Mouse (Mus musculus) large intestine, adult 2 months (tissue): ENCODE data around the gene Tead3. TPM values are rescaled to one million over a fixed set of nuclear protein-coding genes. Genes with fewer than 3 reads are reported as not detected.
"Not testable (repeated sequence)": the region's sequence is repeated elsewhere in the genome, so short reads cannot be mapped to it uniquely, and the experiment has no call there.

Experiments used
- DNase-seq: peaks from one replicate; pipeline ENCODE4 v3.0.0-alpha.2; 2012; ENCODE audit warnings: low read depth, low spot score
- WGBS: fragments of 180-500 bp; shearing (Covaris S2); methylation state at CpG from one replicate; pipeline ENCODE4 v1.1.7; 2018; 5-methylcytosine and 5-hydroxymethylcytosine counted together
- polyA plus RNA-seq: library from polyadenylated mRNA; depleted of rRNA; stranded (reverse); fragments of >200 nt; gene quantifications from 2 replicates; pipeline ENCODE4 v1.2.3, GENCODE M21; 2012

Gene Tead3
- polyA plus RNA-seq, 1 experiment, result 21.6 TPM

DNA sequence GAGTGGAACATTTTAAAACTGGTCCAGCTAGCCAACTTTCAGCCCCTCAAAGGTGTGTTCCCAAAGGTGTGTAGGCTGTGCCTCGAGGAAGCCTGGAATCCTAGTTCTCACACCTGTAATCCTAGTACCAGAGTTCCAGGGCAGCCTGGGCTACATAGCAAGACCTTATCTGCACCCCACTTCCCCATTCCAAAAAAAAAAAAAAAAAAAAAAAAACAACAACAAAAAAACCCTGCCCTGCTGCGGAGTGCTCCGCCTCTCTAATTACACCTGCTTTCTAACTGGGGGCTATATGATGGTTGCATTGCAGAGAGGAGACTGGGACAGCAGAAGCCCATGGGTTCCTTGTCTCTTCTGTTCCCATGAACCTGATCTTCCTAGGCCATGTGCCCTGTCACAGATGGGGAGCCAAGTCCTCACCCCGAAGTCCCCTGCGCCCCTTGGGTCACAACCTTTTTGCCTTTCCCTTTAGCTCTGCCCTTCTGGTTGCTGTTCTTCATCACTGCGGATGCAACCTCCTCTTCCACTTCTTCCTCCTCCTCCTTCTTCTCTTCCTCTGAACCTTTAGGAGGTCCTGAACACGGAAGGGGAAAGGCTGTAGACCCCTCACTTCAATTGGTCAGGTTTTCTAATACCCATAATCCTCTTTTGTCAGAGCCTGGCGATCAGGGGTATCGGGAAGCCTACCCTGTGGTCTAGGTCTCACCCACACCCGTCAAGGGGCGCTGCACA is 11.5 kb upstream of the Tead3 start:
- no peak for DNase-seq
- WGBS, result 43% methylated on average over 11 of the region's 11 CpGs

DNA sequence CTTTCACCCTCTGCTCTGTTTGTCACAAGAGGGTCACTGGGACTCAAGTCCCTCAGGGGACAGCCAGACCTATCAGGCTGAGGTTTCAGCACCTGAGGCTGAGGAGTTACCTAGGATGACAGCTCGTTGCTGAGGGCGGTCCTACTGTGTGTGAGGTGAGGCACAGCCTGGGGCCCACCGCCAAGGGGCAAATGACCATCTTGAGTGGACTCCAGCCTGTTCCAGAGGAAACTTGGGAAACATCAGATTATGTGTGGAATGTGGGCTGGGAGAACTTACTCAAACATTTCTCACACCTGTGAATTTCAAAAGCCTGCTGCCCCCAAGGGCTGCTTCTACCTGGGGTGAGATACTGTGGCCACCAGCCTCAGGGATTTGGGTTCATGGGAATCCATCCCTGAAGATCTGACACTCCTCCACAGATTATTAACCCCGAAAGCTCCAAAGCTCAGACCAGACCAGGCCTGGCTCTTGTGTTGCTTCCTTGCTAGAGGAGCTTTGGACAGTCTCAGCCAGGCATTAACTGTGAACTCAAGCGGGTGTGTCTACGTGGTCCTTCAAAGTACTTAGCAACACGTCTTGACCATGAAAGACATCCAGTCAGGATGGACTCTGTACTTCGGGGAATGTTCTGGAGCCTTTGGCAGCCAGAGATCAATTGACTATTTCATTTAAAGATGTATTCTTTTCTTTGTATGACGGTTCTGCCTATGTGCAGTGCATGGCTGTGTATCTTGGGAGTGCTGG is 10.1 kb upstream of the Tead3 start:
- 73% methylated on average over 9 of the region's 9 CpGs for WGBS
- no peak for DNase-seq

DNA sequence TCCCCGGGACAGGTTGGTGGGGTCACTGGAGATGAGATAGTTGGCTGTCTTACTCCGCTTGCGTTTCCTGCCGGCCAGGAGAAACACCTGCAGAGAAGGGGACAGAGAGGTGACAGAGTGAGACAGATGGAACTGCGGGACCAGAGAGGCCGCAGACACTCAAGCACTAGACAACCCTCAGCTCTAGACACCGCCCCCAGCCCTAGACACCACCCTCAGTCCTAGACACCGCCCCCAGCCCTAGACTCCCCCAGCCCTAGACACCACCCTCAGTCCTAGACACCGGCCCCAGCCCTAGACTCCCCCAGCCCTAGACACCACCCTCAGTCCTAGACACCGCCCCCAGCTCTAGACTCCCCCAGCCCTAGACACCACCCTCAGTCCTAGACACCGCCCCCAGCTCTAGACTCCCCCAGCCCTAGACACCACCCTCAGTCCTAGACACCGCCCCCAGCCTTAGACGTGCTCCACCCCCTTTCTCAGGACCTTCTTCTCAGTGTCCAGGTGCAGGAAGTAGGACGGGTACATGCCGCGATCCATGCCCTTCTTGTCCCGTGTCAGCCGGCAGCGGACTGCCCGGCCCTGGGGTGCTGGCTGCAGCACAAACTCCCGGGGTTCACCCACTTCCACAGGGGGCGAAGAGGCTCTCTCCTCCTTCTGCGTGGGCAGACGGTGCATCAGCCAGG is 8.1 kb upstream of the Tead3 start:
- not testable (repeated sequence) for DNase-seq
- WGBS, result 31% methylated on average over 24 of the region's 24 CpGs

DNA sequence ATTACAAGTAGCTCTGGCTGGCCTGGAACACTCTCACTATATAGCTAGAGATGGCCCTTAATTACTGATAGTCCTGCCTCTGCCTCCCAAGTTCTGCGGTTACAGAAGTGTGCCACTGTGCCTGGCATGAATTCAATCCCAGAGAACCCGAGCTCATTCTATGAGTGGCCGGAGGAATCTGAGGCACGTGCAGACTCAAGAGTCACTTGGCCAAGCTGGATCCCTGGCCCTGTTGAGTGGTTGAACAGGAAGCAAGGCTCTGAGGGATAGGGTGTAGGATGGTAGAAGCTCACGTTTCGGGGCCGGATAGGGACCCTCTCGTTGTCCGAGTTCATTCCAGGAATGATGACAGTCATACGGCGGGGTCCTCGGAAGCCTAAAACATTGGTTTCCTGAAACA is 5.3 kb upstream of the Tead3 start:
- no peak for DNase-seq
- 91% methylated on average over 12 of the region's 12 CpGs for WGBS

DNA sequence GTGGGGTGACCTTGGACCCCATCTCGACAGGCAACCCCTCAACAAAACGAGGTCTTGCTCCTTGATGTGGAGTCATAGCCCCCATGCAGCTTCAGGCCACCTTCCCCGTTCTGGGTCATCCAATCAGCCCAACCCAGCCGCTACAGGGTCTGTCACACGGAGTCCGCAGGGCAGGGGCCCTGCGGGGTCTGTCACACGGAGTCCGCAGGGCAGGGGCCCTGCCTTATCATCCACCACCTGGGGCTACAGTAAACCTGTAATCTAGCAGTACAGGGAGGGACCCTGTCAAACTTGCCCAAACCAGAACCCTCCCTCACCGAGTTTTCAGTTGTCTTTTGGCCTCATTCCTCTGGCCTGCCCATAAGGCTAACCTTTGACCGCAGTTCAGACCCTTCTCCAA is 1.4 kb upstream of the Tead3 start:
- WGBS, result 70% methylated on average over 11 of the region's 11 CpGs
- no peak for DNase-seq

DNA sequence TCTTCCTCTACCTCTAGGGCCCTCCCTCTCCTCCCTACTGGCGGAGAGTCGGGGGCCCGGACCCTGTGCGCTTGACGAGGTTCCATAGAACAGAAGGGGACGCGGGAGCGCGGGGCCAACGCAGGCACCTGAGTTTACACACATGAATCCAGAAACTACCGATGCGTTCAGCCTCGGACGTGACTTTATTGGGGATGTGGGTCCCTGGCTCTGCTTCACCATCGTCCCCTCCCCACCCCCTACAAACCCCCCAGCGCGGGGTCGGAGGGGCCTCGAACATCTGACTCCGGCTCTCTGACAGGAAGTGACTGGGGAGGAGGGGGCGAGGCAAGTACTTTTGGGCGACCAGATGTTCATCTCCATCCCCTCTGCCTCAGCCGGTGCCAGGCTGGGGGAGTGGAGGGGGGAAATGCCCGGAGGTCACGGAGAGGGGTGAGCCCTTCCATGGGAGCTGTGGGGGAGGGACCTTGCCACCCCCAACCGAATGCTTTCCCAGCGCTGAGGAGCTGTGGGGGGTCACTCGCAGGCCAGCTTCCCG is 805 bp upstream of the Tead3 start:
- WGBS, result 6% methylated on average over 29 of the region's 29 CpGs
- DNase-seq, result no peak

DNA sequence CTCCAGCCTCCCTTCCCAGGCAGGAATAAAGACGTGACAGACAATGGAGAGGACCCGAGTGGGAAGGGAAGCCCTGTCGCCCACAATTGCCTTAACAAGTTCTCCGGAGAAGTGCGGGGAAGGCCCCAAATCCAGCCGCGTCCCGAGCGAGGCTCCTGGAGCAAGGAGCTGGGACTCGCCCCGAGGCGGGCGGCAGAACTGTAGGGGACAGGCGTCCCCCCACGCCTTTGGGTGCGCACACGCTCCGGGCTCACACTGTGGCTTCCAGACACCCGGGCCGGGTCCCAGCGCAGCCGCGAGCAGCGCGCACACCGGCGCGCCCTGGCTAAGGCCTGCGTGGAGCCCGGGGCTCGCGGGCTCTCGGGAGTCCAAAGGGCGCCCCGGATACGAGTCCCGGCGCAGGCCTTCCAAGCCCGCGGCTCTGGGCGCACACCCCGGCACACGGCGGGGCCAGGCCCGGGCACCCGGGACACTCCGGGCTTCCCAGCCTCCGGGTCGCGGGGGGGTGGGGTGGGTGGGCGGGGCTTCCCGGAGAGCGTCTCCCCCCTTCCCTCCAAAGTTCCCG is 634 bp downstream of the Tead3 start:
- no peak for DNase-seq
- under 1% methylated on average over 54 of the region's 54 CpGs for WGBS

DNA sequence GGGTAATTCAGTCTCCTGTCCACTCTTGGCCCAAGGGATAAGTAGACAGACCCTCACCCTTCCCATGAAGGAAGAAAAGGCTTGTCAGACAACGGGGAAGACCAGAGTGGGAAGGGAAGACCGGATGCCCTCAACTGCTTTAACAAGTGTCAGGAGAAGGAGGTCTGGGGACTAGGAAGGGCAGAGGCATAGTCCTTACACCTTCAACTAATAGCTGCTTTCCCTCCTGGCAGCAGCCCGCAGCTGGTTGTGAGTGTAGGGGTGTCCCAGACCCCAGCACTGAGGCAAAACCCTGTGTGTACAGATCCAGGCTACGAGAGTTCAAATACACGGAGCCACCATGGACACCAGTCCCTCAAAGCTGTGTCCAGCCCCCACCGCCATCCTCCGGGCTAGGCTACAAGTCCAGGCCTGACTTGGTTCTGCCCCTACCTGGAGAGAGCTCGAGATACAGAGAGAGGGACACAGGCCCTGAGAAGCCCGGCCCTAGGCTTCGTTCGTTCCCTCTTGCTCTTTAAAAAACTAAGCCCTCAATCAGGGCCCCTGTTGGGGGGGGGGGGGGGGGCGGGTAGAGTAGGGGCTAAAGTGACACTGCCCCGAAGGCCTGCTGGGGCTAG is 1.2 kb downstream of the Tead3 start:
- 12% methylated on average over 13 of the region's 13 CpGs for WGBS

DNA sequence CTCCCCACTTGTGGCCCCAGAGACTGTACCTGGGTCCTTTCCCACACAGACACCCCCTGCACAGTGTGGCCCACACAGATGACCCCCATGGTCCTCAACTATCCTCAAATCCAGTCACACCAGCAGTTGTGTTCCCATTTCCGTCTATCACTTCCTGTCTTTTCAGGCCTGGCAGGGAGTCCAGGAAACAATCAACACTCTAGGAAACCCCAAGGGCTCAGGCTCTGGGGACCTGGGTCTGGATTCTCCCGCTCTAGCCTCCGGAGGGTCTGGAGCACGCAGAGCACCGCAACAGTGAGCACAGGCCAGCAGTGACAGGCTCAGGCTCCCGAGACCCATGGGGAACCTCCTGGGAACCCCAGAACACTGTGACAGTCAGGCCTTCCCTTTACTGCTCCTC is 2.4 kb downstream of the Tead3 start:
- 19% methylated on average over 6 of the region's 6 CpGs for WGBS
- no peak for DNase-seq

More for the DNA sequence above, 1.2 kb downstream of the Tead3 start:
- no peak for DNase-seq

DNA sequence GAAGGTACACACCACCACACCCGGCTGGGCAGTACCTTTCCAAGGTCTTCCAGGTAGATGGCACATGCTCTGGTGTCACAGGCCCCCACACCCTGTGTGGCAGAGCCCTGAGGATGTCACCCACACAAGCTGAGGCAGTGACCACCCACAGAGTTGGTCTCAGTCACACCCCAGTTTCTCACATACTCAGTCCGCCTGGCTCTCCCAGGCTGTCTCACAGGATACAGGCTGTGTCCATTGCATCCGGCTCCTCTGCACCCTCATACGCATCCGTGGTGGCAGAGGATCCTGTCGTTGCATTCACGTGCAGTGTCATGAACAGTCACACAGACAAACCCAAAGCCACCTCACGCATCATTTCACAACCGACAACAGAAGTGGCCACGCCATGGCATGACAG is 3.3 kb downstream of the Tead3 start:
- WGBS, result 73% methylated on average over 10 of the region's 10 CpGs

DNA sequence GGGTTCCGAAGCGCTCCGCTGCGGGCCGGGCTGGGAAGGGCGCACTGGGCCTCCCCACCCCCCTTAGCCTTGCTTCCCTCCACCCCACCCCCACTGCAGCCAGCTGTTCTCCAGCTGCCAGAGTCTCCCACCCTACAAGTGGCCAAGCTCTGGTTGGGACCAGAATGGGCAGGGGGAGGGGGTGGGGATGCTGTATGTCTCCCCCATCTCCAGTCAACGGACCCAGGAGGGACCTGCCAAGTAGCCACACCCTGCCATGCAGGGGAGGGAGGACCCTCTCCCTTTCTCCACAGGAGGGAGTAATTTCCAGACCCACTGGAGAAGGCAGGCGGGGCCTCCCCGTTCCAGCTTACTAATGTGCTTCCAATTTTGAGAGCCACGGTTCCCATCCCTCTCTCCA is 4.7 kb downstream of the Tead3 start:
- 53% methylated on average over 10 of the region's 10 CpGs for WGBS

More for the DNA sequence above, 3.3 kb downstream of the Tead3 start:
- no peak for DNase-seq

DNA sequence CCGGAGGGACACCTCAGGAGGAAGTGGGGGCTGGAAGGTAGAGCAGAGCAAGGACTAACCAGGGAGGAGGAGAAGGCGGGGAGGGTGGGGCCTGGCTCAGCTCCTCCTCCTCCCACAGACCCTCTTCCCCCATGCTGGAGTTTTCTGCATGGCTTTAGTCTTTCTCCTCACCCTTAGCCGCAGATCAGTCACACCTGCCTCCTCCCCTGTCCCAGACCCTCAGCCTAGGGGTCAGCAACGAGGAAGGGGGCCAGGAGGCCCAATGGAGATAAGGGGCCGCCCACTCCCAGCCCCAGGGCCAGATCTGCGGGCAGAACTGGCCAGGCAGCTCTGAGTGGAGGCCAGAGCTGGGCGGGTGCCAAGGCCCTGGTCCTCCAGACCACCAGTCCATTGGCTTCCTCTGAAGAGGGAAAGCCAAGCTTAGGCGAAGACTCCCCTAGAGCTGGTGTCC is 5.3 kb downstream of the Tead3 start:
- DNase-seq, result no peak
- 45% methylated on average over 8 of the region's 8 CpGs for WGBS

More for the DNA sequence above, 4.7 kb downstream of the Tead3 start:
- no peak for DNase-seq

DNA sequence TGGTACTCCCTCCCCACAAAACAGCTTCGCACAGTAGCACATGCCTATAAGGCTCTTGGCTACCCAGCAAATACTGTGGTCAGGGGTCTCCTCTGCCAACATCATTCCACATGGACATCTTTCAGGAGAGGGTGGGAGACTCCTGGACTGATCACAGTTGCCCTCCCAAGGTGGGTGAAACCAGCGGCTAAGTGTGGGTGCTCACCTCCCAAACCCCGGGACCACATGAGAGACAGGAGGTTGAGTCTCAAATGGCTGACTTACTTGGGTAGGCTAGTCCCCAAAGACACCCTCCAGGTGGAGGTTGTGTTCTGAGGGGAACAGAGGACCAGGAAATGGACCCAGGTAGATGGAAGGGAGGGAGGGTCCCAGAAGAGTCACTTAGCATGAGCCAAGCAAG is 5.9 kb downstream of the Tead3 start:
- 77% methylated on average over 3 of the region's 3 CpGs for WGBS
- DNase-seq, result no peak

DNA sequence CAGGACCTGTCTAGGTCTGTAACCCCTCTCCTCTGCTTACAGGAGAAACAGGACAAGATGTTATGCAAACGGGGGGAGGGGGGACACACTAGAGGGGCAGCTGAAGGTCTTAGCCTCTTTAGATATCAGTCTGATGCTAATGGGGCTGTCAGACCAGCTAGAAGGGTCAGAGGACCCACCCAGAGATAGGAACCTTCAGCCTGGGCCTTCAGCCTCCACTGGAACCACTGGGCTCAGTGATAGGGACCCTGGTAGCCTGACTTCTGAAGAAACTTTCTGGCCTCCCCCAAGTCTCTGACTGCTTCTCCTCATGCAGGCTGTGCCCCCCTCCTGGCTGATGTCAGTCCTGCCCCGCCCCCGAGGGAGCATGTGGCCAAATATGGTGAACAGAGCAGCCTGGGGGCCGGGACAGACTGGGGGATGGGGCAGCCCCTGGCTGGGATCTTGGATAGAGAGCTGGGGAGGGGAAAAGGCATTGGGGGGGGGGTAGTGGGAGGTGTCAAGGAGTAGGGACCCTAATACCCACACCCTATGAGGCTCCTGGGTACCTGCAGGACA is 6.5 kb downstream of the Tead3 start:
- WGBS, result 53% methylated on average over 4 of the region's 4 CpGs
- no peak for DNase-seq

DNA sequence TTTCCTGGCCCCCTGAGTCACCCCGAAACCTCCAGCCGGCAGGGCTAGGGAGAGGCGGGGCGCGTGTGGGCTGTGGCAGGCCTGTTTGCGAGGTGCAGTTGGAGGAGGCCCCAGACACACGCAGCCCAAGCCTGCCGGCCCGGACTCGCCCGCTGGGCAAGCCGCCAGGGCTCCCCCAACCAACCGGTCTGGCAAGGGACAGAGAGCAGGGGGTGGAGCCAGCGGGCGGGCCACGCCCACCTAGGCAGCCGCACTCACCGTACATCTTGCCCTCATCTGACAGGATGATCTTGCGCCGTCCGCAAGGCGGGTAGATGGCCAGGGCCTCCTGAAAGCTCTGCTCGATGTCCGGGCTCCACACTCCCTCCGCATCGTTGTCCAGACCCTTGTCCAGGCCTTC is 9.5 kb downstream of the Tead3 start:
- 3% methylated on average over 26 of the region's 26 CpGs for WGBS

DNA sequence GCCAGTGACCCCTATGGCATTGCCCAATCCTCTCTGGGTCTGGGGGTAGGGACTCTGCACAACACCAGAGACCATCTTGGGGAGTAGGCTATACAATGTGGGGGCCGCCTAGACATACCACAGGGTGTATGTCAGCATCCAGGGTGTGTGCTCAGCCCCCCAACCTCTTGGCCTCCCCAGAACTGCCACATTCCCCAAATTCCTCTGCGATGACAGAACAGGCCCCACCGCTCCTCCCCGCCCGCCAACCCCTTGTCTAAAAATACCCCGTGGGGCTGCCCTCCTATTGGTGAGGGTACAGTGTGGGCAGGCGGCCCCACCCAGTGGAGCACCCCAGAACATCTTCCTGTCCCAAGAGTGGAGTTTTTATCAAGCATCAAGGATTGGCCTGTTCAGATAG is 10.0 kb downstream of the Tead3 start:
- no peak for DNase-seq
- WGBS, result 54% methylated on average over 7 of the region's 7 CpGs

More for the DNA sequence above, 9.5 kb downstream of the Tead3 start:
- DNase-seq, result peak; percentile 77

DNA sequence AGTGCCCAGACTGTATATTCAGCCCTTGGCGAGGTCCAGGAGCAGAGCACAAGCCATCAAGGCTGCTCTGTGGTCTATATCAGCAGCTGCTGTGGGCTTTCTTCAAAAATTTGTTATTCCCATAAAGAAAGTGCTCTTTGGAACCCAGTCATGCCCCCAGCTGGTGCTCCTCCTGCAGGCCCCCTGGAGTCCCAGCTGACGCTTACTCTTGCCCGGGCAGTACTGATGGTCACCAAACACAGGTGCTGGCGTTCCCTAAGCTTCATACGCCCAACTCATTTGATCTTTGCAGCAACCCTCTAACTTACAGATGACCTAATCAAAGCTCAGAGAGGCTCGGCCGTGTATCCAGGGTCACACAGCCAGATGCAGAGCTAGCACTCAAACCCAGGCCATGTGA is 13.1 kb downstream of the Tead3 start:
- no peak for DNase-seq
- WGBS, result 83% methylated on average over 7 of the region's 7 CpGs

DNA sequence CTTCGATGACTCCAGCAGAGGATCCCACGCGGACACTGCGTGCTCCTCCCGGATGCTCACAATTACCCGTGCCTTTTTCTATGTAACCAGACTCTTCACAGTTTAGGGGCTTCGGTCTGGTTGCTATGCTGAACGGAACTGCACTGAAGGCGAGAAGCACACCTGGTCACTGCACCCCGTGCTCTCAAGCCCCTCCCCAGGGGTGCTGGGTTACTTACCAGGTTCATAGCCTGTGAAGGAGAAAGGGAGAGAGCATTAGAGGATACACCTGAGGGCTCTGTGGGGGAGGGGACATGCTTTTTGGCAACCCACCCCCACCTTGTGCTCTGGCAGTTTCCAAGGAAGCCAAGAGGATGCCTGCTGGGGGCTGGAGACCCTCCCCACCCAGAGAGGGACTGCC is 15.3 kb downstream of the Tead3 start:
- 84% methylated on average over 10 of the region's 10 CpGs for WGBS
- DNase-seq, result no peak

DNA sequence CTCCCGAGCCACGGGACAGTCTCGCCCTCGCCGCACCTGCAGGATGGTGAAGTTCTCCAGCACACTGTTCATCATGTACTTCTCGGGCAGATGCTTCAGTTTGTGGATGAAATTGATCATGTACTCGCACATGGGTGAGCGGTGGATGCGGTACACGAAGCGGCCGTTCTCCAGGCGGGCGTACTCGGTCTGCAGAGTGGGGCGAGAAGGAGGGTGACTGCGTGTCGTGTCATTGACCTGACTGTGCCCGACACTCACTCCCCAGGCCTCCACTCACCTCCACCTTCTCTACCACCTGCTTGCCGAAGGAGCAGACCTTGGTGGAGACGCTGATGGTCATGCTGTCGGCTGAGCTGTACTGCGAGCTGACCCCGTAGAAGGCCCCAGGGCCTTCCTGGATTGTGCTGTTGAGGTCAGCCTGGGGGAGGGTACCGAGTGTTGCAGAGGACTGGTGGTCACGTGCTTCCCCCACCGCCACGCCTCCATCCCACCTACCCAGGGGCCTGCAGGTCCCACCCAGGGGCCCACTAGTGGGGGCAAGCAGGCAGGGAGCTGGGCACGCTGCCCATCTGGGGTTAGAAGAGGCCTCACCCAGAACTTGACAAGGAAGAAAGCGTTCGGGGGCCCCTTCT is 17.6 kb downstream of the Tead3 start:
- WGBS, result 68% methylated on average over 31 of the region's 31 CpGs
- no peak for DNase-seq
